Mouse (Mus musculus) kidney, postnatal 36 days (tissue): Measurements from ENCODE around the gene Foxq1.

Source experiments
- DNase-seq, 2 experiments: peaks; one replicate each; pipeline ENCODE4 v3.0.0; 2021 to 2022; ENCODE audit warnings: mixed read lengths in 2 of 2

Gene Foxq1

DNA sequence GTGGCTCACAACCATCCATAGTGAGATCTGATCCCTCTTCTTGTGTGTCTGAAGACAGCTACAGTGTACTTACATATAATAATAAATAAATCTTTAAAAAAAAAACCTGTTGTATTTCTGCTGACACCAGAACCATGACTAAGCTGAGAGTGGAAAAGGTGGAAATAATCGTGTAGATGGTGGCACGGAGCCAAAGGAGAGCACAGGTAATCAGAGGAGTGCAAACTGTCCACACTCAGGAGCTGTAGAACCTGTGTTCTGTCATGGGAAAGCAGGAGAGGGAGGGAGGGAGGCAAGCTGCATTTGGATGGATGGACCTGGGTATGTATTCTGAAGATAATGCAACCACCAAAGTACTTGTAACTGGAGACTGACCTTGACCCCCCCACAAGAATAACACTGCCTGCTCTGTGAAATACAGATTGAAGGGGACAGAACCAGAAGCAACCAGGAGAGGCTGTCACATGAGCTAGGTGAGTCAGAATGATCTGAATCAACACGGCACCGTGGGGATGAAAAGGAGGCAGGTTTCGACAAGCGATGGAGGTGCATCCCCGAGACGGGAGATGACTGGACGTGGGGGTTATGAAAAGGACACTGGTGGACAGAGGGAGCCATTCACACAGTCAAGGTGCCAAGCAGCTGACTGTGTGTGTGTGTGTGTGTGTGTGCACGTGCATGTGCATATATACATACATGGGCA, 17.0 kb downstream of the Foxq1 start:
- DNase-seq, result no peak

DNA sequence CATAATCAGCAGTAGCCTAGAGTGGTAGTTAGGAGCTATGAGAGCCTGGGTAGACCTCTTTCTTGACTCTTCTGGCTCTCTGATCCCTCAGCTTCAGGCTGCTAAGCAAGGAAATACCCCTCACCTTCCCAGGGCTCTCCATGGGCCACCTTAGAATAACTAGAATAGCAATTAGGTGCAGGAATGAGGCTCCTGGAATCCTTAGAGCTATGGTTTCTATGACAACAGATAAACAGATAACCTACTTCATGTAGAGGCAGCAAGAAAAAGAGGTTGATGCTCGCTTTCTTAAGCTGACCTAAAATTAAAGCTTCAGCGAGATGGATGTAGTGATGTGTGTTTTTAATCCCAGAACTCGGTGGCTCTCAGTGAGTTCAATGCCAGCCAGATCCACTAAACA, 18.7 kb downstream of the Foxq1 start:
- DNase-seq, result no peak

DNA sequence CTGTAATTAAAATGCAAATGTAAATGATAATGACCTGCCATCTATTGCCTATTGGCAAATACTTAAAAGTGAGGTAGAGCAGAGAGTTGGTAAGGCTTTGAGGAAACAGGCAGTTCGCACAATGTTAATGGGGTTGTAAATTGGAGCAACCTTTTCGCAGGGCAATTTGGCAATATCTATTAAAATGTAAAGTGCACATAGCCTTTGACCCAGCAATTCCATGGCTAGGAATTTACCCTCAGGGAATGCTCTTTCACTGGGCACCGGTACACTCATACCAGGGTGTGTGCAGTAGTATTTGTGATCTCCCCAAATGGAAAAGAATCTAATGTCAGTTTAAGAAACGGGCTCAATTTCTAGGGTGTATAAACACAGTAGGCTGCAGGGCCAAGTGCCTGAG, 20.8 kb downstream of the Foxq1 start:
- peak in 1 of 2 experiments; percentile 52 for DNase-seq

DNA sequence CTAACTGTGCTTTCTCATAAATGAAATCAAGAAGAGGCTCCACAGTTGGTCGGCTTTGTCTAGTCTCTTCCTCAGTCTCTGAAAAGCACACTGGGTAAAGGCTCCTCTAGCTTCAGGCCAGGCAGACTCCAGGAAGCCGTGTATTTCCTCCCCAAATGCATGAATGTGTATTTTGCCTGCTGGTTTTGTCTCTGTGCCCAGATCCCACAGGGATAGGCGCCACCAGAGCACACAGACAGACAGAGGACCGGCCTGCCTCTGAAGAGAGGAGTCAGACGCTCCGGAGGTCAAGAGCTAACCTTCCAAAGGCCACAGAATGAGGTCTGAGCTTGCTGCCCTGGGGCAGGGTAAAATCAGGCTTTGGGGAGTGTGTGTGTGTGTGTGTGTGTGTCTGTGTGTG, 21.6 kb downstream of the Foxq1 start:
- DNase-seq, result peak in 1 of 2 experiments; percentile 35

DNA sequence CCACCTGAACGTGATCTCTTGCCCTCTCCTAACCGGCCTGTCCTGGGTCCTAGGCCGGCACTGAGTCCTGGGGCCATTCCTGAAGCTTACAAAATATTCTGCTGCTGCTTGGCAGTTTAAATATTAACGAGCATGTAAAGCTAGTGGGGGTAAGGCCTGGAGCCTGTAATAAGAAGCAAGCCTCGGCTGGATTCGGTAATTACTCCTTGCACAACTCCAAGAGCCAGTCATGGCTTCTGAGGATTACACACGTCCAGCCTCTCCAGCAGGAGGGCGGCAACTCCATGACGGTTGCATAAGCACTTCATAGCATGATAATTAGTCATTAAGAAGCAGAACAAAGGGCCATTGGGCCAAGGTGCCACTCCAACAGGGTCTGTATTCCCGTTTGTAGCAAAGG, 22.5 kb downstream of the Foxq1 start:
- peak; percentile 53 to 90 for DNase-seq

DNA sequence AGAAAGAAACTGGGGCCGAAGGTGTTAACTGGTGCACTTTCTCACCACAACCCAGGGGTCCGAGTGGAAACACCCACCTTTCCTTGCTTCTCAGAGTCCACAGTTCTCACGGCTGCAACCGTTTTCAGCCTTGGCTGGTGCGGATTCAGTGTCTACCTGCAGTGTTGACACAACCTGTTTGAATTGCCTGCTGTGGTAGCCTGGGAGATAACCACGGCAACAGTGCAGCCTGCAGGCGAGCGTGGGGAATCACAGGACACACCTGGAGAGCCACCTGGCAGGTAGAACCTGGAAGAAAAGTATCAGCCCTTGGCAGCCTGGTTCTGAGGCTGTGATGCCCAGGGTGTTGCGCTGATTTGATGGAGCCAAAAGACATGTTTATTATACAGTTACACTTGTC, 23.9 kb downstream of the Foxq1 start:
- peak; percentile 58 to 67 for DNase-seq

DNA sequence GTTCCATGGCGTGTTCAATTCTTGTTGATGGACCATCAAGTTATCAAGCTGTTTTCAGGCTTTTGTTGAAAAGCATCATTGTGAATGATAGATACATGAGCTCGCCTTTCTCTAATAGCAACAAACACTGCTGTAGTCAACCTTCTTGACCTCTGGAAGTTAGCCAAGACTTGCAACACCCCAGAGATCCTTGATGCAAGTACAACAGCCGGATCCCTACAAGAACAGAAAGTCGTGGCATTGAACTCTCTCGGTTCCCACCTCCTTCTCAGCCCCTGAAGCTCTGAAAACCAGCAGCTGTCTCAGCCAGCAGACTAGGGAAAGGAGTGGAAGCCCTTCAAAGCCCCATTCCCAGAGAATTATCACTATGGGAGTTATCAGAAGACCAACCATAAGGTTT, 31.4 kb downstream of the Foxq1 start:
- no peak for DNase-seq

DNA sequence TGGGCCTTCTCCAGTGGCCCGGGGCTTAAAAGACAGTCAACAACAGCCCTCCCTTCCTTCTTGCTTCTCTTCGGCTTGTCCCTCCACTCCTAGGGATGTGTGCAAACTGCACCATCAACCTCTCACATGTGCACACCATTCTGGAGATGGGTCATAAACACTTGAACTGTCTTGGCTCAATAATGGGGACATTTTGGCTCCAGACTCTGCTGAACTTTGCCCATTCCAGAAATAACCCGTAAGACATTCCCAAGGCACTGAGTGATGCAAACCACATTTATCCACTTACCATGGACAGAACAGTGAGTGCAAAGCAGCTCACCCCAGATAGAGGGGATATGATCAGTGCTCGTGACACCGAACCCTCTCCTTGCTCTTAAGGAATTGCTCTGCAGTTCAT, 43.6 kb downstream of the Foxq1 start:
- peak in 1 of 2 experiments; percentile 14 for DNase-seq

DNA sequence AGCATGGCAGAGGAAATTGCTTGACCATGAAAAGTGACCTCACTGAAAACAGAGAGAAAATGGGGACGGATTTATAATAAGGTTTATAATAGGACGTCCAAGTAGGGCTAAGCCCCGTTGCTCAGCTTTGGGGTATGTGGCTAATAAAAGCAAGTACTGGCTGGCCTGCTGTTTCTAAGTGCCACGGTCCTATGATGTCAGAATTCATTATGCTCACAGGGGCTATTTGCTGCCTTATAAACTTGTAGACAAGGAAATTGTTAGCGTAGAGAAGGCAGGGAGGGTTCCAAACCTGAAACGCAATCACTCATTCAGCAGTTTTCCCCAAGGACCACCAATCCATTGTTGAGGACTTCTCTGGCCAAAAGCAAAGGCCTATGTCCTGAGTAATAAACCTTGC, 48.0 kb downstream of the Foxq1 start:
- no peak for DNase-seq
